Mouse (Mus musculus): Measurements from ENCODE around the gene BC049730.
"Not testable (repeated sequence)": the region's sequence is repeated elsewhere in the genome, so short reads cannot be mapped to it uniquely, and the experiment has no call there.

The BC049730 gene

DNA sequence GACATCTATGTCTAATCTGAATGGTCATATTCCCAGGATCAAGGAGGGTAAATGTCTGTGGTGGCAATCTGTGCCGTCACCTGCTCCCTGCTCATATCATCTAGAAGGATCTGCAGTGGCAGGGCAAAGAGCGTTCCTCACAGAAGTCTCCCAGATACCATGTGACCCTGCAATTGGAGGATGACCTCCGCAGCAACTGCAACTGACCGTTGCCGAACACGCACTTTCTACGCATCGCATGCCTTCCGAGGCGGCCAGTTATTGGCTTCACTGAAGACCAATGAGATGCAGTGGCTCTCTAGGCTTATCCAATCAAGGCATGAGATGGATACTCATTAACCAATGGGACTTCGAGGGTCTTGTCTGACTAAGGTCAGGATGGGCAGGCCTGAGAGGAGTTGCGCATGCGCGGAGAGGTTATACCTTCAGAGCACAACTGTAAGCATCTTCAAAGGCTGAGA is at the start of gene BC049730:
Gene BC049730 (plus strand): TSS at position 411 of the 461 bp plus-strand sequence.
- DNase-seq (ENCODE audit: low spot score in 2 of 2) = no peak

DNA sequence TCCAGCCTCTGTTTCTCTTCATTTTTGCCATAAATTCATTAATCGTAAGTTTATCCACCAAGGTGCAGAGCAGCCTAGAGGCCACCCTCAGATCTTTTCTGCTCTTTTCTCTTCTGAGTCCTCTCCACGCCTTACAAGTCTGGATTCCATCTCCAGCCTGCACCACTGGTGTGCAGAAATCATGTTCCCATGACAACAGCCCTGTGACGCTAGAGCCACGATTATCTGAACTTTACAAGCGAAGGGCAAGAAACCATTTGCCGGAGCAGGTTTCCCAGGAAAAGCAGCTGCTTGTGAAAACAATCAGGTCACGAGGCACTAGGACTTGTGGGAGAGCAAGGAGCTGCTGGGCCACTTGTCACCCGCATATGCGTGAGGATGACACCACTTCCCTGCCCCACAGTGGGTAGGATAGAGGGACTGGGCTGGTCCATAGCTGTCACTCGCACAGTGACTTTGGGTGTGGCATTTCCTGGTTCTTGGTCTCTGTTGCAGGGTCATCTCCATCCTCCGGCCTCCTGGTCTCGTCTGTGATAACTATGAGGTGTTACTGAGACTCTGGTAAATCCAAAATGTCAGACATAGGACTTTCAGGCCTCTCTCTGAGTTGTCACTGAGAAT is 49.2 kb upstream of the BC049730 start:
- peak in 1 of 2 experiments; percentile 51 for DNase-seq (ENCODE audit: low spot score in 2 of 2)

DNA sequence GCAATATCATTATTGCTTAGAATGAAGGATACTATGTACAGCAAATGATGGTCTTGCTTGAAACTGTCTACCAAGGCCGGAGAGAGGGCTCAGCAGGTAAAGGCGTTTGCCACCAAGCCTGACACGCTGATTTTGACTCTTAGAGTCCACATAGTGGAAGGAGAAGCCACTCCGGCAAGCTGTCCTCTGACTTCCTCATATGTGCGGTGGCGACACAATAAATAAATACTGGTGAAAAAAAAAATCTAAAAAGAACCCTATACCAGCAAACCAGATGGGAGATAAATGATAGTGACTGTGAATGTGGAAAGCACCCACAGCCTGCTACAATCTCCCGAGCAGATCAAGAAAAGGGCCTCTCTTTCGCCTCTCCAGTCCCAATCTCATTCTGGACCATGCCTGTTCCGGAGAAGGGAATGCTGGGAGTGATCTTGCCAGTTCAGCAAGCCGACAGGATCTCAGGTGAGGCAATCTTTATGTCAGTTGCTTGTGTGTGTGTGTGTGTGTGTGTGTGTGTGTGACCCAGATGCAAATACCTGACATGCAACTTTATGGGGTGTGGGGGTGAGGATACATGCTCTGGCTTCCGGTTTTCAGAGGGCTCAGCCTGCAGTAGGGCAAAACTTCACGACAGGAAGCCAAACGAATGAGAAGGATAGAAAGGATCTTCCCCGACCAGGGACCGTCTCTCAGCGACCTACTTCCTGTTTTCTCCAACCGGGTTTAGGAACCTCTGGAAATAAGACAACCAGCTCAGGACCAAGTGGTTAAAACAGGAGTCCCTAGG is 47.7 kb upstream of the BC049730 start:
- peak in 1 of 2 experiments; percentile 56 for DNase-seq (ENCODE audit: low spot score in 2 of 2)

DNA sequence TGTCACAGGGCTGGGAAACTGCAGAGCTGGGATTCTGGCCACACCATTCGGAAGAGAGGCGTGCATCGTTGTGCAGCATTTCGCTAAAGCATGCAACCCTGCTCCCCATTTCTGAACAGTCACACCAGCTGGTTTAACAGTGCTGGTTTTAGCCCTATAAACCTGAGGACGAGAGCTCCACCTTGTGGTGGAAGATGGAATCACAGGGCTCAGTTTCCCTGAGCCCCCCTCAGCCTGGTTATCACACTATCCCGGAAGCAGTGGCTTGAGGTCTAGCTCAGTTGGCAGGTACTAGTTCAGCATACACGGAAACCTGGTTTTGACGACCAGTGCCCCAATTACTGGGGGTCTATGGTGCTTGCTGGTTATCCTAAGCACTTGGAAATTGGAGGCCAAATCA is 46.5 kb upstream of the BC049730 start:
- peak; percentile 63 to 85 for DNase-seq (ENCODE audit: low spot score in 2 of 2)

DNA sequence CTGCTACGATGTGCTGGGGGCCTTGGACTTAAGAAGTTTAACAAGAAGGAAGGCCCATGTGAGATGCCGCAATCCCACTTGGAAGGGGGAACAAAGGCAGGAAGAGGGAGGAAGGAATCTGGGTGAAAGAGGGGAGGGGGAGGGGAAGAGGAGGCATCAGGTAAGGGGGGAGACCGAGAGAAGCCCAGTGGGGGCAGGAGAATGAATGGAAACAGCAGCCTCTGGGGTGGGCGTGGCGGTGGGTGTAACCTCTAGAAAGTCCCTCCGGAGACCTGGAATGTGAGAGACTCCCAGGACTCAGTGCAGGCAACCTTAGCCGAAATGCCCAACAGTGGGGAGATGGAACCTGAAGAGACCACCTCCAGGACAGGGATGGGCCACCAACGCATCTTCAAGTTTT is 44.7 kb upstream of the BC049730 start:
- DNase-seq (ENCODE audit: low spot score in 2 of 2) = no peak

DNA sequence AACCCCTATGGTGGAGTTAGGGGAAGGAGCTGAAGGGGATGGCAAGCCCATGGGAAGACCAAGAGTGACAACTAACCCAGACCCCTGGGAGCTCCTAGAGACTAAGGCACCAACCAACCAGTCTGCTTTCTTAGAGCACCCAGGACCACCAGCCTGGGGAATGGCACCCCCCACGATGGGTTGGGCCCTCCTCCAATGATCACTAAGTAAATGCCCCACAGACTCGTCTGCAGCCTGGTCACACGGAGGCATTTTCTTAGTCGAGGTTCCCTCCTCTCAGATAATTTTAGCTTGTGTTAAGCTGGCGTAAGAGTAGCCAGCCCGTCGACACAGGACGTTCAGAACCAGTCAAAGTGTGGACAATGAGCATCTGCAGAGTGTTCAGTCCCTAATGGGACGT is 44.1 kb upstream of the BC049730 start:
- peak in 1 of 2 experiments; percentile 53 for DNase-seq (ENCODE audit: low spot score in 2 of 2)

DNA sequence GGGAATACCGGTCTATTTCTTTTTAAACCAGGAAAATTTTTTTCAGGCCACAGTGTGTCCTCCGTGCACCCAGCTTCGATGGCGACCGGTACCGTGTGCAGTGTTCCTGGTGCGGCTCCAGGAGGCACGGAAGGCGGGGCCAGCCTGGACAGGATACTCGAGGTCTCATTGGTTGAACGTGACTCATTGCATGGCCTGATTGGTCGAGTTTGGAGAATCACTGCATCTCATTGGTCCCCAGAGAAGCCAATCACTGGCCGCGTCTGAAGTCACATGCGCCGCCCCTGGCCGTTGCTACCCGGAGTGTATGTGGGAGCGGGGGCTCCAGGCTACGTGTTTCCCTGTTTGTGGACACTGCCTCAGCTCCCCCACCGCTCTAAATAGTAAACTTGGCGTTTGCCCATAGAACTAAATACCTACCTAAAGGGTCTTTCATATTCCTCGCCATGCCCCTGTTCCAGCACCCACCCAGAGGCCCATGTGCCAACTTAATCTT is 37.0 kb upstream of the BC049730 start:
- no peak for DNase-seq (ENCODE audit: low spot score in 2 of 2)

DNA sequence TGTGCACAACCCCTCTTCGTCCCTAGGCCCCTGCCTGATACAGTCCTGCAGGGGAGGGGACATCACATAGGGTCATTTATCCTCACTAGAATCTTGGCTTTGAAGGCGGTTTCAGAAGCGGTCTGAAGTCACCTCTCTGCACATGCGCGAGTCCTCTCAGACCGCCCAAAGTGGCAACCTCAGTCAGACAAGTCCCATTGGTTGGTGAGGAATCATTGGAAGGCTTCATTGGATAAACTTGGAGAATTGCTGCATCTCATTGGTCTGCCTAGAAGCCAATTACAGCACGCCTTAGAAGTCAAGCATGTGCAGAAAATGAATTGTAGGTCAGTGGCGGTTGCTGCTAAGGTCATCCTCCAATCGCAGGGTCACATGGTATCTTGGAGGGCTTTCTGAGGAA is 32.5 kb upstream of the BC049730 start, which contains the start of gene Tex101:
Gene Tex101 (minus strand): TSS at position 101 of the 400 bp plus-strand sequence.
- DNase-seq (ENCODE audit: low spot score in 2 of 2) = no peak

DNA sequence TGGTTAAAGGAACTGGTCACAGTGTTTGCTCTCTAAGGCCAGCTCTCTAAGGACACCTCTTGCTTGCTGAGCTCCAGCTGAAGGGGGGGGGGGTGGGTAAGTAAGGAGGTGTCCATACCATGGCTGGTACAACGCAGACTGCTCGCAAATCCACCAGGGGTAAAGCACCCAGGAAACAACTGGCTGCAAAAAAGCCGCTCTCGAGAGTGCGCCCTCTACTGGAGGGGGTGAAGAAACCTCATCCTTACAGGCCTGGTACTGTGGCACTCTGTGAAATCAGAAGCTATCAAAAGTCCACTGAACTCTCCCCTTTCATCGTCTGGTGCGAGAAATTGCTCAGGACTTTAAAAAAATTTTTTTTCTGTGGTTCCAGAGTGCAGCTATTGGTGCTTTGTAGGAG is 24.9 kb upstream of the BC049730 start:
- not testable (repeated sequence) for DNase-seq (ENCODE audit: low spot score in 2 of 2)

DNA sequence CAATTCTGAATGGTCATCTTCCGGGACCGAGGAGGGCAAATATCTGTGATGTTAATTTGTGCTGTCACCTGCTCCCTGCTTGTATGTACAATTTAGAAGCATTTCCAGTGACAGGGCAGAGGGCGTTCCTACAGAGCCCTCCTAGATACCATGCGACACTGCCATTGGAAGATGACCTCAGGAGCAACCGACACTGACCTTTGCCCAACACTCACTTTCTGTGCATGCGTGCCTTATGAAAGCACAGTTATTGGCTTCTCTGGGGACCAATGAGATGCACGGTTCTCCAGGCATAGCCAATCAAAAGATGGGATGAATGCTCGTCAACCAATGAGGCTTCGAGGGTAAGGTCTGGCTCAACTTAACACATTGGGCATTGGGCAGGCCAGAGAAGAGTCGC is 21.5 kb upstream of the BC049730 start:
- DNase-seq (ENCODE audit: low spot score in 2 of 2) = not testable (repeated sequence)

DNA sequence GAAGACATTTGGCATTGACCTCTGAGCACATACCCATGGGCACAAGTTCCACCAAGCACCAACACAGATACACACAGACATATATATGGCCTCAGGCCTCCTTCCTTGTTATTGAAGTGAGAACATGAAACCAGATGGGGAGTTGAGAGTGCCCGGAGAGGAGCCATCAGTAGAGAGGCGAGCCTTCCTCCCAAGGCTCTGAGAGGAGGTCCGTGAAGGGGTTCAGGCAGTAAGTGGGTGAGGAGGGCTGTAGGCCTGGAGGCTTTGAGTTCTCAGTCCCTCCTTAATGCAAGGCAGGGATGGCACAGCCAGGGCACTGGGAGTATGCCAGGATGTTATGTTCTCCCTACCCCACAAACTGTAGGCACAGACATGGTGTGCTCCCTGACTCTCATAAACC is 16.3 kb upstream of the BC049730 start:
- not testable (repeated sequence) for DNase-seq (ENCODE audit: low spot score in 2 of 2)

DNA sequence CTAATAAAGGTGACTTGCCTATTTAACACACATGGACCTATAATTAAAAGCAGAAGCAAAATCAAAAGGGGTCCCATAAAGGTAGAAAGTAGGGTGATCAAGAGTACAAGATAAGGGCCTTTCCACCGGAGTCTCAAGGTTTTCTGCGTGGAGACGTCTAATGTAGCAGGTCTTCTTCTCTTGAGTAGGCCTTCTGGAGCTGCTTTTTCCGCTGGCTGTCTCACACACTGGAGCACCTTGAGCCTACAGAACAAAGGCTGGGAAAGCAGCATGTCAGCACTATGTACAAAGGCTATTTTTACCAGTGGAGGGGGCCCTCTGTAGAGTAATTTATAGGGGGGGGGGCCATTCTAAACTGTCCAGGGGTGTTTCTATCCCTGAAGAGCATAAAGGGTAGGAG is 11.2 kb upstream of the BC049730 start:
- not testable (repeated sequence) for DNase-seq (ENCODE audit: low spot score in 2 of 2)

DNA sequence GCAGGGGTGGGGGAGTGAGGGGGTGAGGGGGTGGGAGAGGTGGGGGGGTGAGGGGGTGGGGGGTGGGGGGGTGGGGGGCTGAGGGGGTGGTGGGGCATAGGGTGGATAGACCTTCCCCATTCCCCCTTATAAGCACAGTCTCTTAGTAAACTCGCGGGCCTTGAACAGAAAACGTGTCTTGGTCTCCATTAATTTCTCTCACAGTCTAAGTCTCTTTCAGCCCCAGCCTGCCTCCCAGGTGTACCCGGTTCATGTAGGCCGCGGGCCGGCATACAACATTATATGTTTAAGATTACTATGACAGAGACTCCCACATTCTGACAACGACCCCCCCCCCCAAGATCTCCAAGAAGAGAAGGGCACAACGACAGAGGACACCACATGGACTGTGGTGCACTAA is 6.2 kb upstream of the BC049730 start:
- not testable (repeated sequence) for DNase-seq (ENCODE audit: low spot score in 2 of 2)

DNA sequence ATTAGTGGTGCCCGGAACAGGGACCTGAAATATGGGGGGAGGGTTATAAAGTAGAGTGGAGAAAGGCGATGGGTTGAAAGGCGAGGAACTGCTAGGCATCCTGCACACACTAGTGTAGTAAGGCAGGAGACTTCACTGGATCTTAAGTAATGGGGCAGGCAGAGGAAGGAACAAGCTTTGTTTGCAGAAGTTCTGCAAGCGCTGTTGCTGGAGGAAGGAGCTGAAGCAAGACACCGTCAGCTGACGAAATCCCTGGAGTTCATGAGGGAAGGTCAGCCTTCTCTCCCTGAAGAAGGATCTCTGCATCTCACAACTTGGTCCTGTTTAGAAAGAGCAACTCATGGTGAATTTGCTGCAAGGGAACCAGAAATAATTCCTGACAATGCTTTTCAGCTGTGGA is 6.0 kb downstream of the BC049730 start:
- DNase-seq (ENCODE audit: low spot score in 2 of 2) = peak; percentile 26 to 65

DNA sequence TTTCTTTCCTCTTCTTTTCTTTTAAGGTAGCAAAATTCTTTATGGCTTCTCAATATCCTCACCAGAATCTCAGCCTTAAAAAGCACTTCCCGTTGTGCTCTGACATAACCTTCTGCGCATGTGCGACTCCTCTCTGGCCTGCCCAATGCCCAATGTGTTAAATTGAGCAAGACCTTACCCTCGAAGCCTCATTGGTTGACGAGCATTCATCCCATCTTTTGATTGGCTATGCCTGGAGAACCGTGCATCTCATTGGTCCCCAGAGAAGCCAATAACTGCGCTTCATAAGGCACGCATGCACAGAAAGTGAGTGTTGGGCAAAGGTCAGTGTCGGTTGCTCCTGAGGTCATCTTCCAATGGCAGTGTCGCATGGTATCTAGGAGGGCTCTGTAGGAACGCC is 17.8 kb downstream of the BC049730 start, which contains the start of gene Gm4763:
Gene Gm4763 (minus strand): TSS at position 101 of the 400 bp plus-strand sequence.
- not testable (repeated sequence) for DNase-seq (ENCODE audit: low spot score in 2 of 2)

DNA sequence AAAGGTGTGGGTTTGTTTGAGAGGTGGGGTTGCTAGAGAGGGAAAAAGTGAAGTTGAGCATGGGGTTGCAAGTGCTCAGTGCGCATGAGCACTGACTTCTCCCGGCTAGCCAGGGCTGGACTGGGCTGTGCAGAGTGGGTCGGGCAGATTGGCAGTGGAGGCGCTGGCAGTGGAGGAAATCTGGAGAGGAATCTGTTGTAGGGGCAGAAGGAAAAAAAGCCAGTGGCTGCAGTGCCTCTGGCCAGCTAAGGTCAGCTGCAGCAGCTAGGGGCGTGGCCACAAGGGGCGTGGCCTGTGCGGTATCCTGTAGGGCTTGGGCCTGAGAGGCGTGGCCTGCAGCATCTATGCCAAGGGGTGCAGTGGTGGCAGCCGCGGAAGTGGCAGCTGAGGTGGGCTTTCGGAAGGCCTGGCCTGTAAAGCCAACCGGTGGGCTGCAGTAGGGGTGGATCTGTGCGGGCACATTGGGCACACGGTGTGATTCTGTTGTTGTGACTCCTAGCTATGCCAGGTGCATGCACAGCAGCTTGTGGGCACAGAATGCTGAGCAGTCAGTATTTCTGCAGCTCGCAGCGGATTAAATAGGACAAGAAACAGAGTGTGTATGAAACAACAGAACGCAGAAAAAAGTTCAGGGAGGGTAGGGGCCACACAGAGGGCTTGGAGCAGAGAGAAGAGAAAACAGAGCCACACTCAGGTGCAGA is 27.1 kb downstream of the BC049730 start:
- DNase-seq (ENCODE audit: low spot score in 2 of 2) = no peak

DNA sequence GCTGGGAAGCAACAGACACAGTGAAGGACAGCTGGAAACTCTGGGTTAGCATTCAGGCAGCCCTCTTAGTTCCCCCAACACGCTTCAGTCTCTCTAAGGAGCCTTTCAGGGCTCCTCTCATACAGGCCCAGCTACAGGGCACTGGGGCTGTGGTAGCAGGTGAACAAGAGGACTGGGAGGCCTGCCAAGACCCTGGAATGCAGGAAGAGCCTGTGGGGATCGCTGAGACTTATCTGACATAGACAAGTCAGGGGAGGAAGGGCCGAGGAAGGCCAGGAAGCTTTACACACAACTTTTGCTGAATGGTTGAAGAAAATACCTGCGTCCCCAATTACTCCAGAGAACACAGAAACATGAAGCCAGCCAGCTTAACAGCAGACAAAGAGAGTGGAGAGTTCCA is 41.7 kb downstream of the BC049730 start:
- no peak for DNase-seq (ENCODE audit: low spot score in 2 of 2)

DNA sequence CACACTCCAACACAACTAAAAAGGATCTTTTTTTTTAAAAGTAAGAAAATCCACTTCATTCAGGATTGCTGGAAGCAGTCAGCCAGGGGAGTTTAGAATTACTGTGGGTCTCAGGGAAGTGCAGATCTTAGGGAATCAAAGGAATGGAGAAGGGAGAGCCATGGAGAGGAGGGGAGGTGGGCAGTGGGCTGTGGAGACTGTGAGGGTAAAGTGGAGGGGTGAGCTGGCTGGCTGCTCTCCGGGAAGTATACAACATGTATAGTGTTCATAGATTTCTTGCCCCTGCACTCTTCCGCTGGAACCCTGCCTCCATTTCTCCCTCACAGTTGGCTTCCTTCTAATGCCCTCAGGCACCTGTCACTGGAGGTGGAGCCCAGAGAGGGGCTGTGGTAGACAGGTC is 42.6 kb downstream of the BC049730 start:
- no peak for DNase-seq (ENCODE audit: low spot score in 2 of 2)

DNA sequence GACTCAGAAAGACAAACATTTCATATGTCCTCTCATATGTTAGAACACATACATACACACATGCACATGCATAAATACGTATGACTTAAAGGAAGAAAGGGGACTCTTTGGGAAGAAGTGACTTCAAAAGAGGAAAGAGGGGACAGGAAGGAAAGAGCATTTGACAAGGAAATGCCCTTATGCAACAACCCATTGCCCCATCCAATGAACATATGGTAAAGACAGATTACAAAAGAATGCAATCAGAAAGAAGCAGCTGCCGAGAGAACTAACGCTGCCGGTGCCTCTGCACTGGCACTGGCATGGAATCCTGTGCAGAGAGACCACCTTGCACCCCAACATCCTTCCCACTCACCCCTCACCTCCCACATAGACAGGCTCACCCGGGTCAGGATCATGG is 44.4 kb downstream of the BC049730 start:
- no peak for DNase-seq (ENCODE audit: low spot score in 2 of 2)

DNA sequence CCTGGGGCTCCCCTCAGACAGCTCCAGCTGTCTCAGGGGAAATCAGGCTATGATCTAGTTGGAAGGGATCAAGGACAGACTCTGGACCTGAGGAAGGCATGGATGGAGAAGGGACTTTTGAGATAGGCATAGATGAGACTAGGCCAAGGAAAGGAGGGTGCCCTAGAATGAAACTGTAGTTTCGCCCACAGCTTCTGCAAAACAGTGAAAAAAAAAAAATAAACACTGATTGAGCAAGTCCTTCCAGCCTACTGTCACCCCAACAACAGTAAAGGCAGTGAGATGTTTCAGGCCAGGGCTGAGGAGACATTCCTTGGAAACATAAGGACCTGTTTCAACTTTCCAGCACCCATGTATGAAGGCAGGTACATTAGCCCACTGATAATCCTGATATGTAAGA is 49.5 kb downstream of the BC049730 start:
- no peak for DNase-seq (ENCODE audit: low spot score in 2 of 2)

DNA sequence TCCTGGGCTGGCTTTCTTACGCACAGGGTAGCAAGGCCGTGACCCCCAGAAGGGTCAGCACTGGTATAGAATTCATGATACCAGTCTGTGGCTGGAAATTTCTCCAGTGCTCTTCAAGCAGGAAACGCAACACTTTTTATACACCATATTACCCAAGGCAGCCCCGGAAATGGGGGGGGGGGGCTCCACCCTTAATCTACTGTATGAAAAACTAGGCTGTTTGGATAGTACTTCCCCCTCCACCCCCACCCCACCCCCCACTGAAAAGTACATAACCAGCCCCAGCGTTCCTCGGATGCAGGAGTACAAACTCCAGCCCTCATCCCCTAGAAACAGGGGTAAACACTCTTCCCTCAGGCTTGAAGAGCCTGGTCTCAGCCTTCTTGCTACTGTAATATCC is 51.2 kb downstream of the BC049730 start, which contains the start of gene Cd177:
Gene Cd177 (minus strand): TSS at position 101 of the 400 bp plus-strand sequence.
- DNase-seq (ENCODE audit: low spot score in 2 of 2) = no peak

DNA sequence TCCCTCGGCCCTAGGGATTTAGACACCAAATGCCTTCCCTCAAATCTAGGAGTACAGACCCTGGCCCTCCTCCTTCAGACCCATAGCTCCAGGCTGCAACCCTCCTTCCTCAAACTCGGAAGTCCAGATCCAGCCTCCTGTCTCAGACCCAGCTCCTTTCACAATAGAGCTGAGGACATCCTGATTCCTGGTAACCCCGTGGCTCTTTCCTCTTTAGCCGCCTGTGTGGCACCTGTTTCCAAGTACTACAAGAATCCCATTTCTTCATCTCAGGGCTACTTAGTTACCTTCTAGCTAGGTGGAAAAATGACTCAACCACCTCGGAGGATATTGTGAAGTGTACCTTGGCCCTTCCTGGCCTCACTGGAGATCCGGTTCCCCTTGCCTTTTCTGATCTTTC is 52.1 kb downstream of the BC049730 start:
- no peak for DNase-seq (ENCODE audit: low spot score in 2 of 2)

All from spleen, postnatal 4 days (tissue).